Mouse (Mus musculus): ENCODE measurements around the gene Rsbn1.

DNA sequence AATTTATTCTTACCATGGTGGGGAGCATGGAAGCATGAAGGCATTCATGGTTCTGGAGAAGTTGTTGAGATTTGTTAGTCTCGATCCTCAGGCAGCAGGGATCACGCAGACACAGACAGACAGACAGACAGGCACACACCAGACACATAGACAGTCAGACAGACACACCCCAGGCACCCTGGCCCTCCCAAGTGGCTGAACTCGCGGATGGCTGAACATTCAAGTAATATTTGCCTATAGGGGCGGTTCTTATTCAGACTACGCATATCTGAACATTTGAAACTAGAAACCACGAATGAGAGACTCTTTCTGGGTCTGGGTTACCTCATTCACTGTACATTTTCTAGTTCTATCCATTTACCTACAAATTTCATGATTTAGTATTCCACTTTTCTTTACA, 34.7 kb downstream of the Rsbn1 start:
- TF ChIP-seq CTCF (IDR thresholded peaks at IDR 0.05): no peak
- no peak for TF ChIP-seq EP300 (IDR thresholded peaks at IDR 0.05)
